Mouse (Mus musculus) bone marrow, adult 2 months (tissue): ENCODE measurements around the gene Esrp2.

Source experiments
- CTCF ChIP-seq: fragments of 200-500 bp; IDR thresholded peaks from 2 replicates; pipeline ENCODE4 v1.5.1; 2011; ENCODE audit warnings: low read length, control low read depth; ENCODE audit not compliant: control insufficient read depth, insufficient read depth
- POLR2A ChIP-seq: fragments of 200-500 bp; IDR thresholded peaks from 2 replicates; pipeline ENCODE4 v1.6.1; 2011; ENCODE audit warnings: low read depth, mild to moderate bottlenecking, control low read depth, low read length, borderline replicate concordance; ENCODE audit not compliant: control insufficient read depth

DNA sequence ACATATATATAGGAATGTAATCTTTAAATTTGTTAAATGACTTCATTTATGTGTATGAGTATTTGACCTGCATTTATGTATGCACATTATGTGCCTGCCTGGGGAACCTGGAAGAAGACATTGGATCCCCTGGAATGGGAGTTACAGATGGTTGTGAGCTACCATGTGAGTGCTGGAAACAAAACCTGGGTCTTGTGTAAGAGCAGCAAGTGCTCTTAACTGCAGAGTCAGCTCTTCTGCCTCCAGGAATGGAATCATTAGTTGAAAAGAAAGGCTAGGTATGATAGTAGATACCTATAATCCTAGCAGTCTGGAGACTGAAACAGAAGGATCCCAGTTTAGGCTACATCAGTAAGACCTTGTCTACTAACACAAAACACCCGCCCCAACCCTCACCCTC is 10.7 kb downstream of the Esrp2 start:
- no peak for TF ChIP-seq CTCF
- no peak for TF ChIP-seq POLR2A
